ENCODE assay signal across 9 mouse cellular contexts in genomic region chr15:98512799-98513321, GRCm38 (mm10). TPM values are rescaled to one million over a fixed set of nuclear protein-coding genes. Genes with fewer than 3 reads are reported as not detected.
DNase-seq lines count a peak whose midpoint lies in the region; ATAC-seq and TF ChIP-seq lines count a peak whose summit lies in the region.
"Had no signal": no experiment of that assay in that cellular context is flagged by ENCODE, and none has a peak within 500 bp of the region (broad histone marks: within the 10 kb centered on the region; RNA-seq: fewer than 3 reads in every experiment).

No protein-coding gene starts in this region.

- no peak for TF ChIP-seq CTCF in layer of hippocampus, adult 2 months (conservative IDR thresholded peaks at IDR 0.05)

- ATAC-seq in forebrain, embryonic 14.5 days, result no peak
- ATAC-seq in hindbrain, embryonic 13.5 days (ENCODE audit: low FRiP score), result no peak

- H3K4me1 ChIP-seq in forebrain, embryonic 14.5 days (ENCODE audit: control insufficient read depth, insufficient read depth, low read length), result no peaks in the 10 kb centered on the region
- peaks cover 9% of the 10 kb centered on the region for H3K4me1 ChIP-seq in hindbrain, embryonic 13.5 days (replicated peaks)

- H3K4me3 ChIP-seq in layer of hippocampus, adult 2 months, result no peak overlapping the region
- H3K4me3 ChIP-seq in forebrain, embryonic 14.5 days (ENCODE audit: low read depth, low read length), result no peak overlapping the region
- no peak overlapping the region for H3K4me3 ChIP-seq in hindbrain, embryonic 13.5 days

- peaks cover 10% of the 10 kb centered on the region for H3K36me3 ChIP-seq in forebrain, embryonic 14.5 days (ENCODE audit: control insufficient read depth, insufficient read depth, low read length)
- peaks cover 18% of the 10 kb centered on the region for H3K36me3 ChIP-seq in hindbrain, embryonic 13.5 days

- no peaks in the 10 kb centered on the region for H3K27me3 ChIP-seq in forebrain, embryonic 14.5 days (replicated peaks; ENCODE audit: control insufficient read depth, insufficient read depth, low read length)
- H3K27me3 ChIP-seq in hindbrain, embryonic 13.5 days, result no peaks in the 10 kb centered on the region

- H3K27ac ChIP-seq in layer of hippocampus, adult 2 months, result peak overlapping the region; percentile 54; the same call in 1 of the 2 replicates
- H3K27ac ChIP-seq in forebrain, embryonic 14.5 days (ENCODE audit: low read depth, low read length), result no peak overlapping the region
- no peak overlapping the region for H3K27ac ChIP-seq in hindbrain, embryonic 13.5 days

- WGBS in forebrain, embryonic 14.5 days, result 72% methylated on average over 17 of the region's 17 CpGs
- WGBS in hindbrain, embryonic 13.5 days, result 47% methylated on average over 17 of the region's 17 CpGs

- H3K4me2 ChIP-seq in forebrain, embryonic 14.5 days (ENCODE audit: low read length), result no peak overlapping the region
- H3K4me2 ChIP-seq in hindbrain, embryonic 13.5 days, result no peak overlapping the region

- no peaks in the 10 kb centered on the region for H3K9me3 ChIP-seq in forebrain, embryonic 14.5 days (replicated peaks; ENCODE audit: control insufficient read depth, low read length)
- no peaks in the 10 kb centered on the region for H3K9me3 ChIP-seq in hindbrain, embryonic 13.5 days

- no peak for DNase-seq in layer of hippocampus, adult 2 months (ENCODE audit: low spot score in 2 of 2)
- DNase-seq in layer of hippocampus, adult 11-12 months (ENCODE audit: low spot score), result no peak
- DNase-seq in adrenal gland, postnatal 10 days, result peak; percentile 67
- peak; percentile 50 to 75 for DNase-seq in gastrocnemius, postnatal 4 days (ENCODE audit: low spot score in 2 of 2)
- DNase-seq in kidney, postnatal 36 days, result peak; percentile 62 to 73
- peak; percentile 39 to 46 for DNase-seq in right cerebral cortex, adult 2 months (ENCODE audit: low spot score in 2 of 2)
- no peak for DNase-seq in forebrain, embryonic 14.5 days (ENCODE audit: low spot score)

- no peak overlapping the region for H3K9ac ChIP-seq in forebrain, embryonic 14.5 days (ENCODE audit: low read length)
- H3K9ac ChIP-seq in hindbrain, embryonic 13.5 days, result no peak overlapping the region

RNA-seq across cellular contexts. Expression of gene Olfr279, which starts 20.7 kb away (rescaled TPM):
- not detected for total RNA-seq in layer of hippocampus, adult 2 months (2021)
- total RNA-seq in adrenal gland, postnatal 10 days (2021), result not detected
- not detected for total RNA-seq in gastrocnemius, postnatal 4 days (2021)
- not detected in 2 replicates for polyA plus RNA-seq in forebrain, embryonic 14.5 days (2014; fragmentation: Nextera tagmentation; extraction: Ambion mirVana)
- polyA plus RNA-seq in hindbrain, embryonic 13.5 days (2015; fragmentation: Nextera tagmentation; extraction: Ambion mirVana), result not detected in 2 replicates
- polyA plus RNA-seq: intestine, embryonic 14.5 days had no signal

RNA-seq across cellular contexts. Expression of gene Kansl2, which starts 21.2 kb away (rescaled TPM):
- total RNA-seq in layer of hippocampus, adult 2 months (2021), result 10 to 100 TPM; 62.2 to 62.5 TPM
- 10 to 100 TPM; 64.8 to 77.9 TPM for total RNA-seq in adrenal gland, postnatal 10 days (2021)
- 10 to 100 TPM; 75.4 to 83.9 TPM for total RNA-seq in gastrocnemius, postnatal 4 days (2021)
- 134 and 135 TPM in 2 replicates for polyA plus RNA-seq in forebrain, embryonic 14.5 days (2014; fragmentation: Nextera tagmentation; extraction: Ambion mirVana)
- 131 and 132 TPM in 2 replicates for polyA plus RNA-seq in hindbrain, embryonic 13.5 days (2015; fragmentation: Nextera tagmentation; extraction: Ambion mirVana)

RNA-seq across cellular contexts. Expression of gene Lalba, which starts 30.3 kb away (rescaled TPM):
- not detected for total RNA-seq in layer of hippocampus, adult 2 months (2021)
- under 1 TPM in 1 of 2 experiments, not detected in 1; 0.39 TPM for total RNA-seq in adrenal gland, postnatal 10 days (2021)
- not detected for total RNA-seq in gastrocnemius, postnatal 4 days (2021)
- polyA plus RNA-seq in forebrain, embryonic 14.5 days (2014; fragmentation: Nextera tagmentation; extraction: Ambion mirVana), result not detected in 2 replicates
- not detected in 2 replicates for polyA plus RNA-seq in hindbrain, embryonic 13.5 days (2015; fragmentation: Nextera tagmentation; extraction: Ambion mirVana)

RNA-seq across cellular contexts. Expression of gene OR5BS1P, which starts 43.2 kb away (rescaled TPM):
- not detected for total RNA-seq in layer of hippocampus, adult 2 months (2021)
- total RNA-seq in adrenal gland, postnatal 10 days (2021), result not detected
- total RNA-seq in gastrocnemius, postnatal 4 days (2021), result not detected
- polyA plus RNA-seq in forebrain, embryonic 14.5 days (2014; fragmentation: Nextera tagmentation; extraction: Ambion mirVana), result not detected in 2 replicates
- polyA plus RNA-seq in hindbrain, embryonic 13.5 days (2015; fragmentation: Nextera tagmentation; extraction: Ambion mirVana), result not detected in 2 replicates
- polyA plus RNA-seq: intestine, embryonic 14.5 days had no signal

RNA-seq across cellular contexts. Expression of gene Ccnt1, which starts 57.9 kb away (rescaled TPM):
- 10 to 100 TPM; 43.8 to 48.3 TPM for total RNA-seq in layer of hippocampus, adult 2 months (2021)
- total RNA-seq in adrenal gland, postnatal 10 days (2021), result 10 to 100 TPM; 41.5 to 50.0 TPM
- total RNA-seq in gastrocnemius, postnatal 4 days (2021), result 10 to 100 TPM; 31.3 to 35.4 TPM
- 51.3 and 61.7 TPM in 2 replicates for polyA plus RNA-seq in forebrain, embryonic 14.5 days (2014; fragmentation: Nextera tagmentation; extraction: Ambion mirVana)
- 69.7 and 77.0 TPM in 2 replicates for polyA plus RNA-seq in hindbrain, embryonic 13.5 days (2015; fragmentation: Nextera tagmentation; extraction: Ambion mirVana)

Comparison
In these comparisons a context has a peak if more than half of its experiments do, and no peak if none do; other contexts are left out.
1. DNase-seq: peak in adrenal gland, postnatal 10 days (single experiment), gastrocnemius, postnatal 4 days (2 of 2), kidney, postnatal 36 days (2 of 2) and right cerebral cortex, adult 2 months (2 of 2); none in layer of hippocampus, adult 2 months (0 of 2), layer of hippocampus, adult 11-12 months (single experiment) and forebrain, embryonic 14.5 days (single experiment).